Mouse (Mus musculus): ENCODE data around the gene Eras. TPM values are rescaled to one million over a fixed set of nuclear protein-coding genes. Genes with fewer than 3 reads are reported as not detected.

Gene Eras
- polyA plus RNA-seq (2016; fragmentation: Nextera tagmentation; extraction: Ambion mirVana), result not detected in 2 replicates

- Histone ChIP-seq H3K9ac (no peak within 1 kb of the TSS), H3K27ac (no peak within 1 kb of the TSS), H3K4me2 (replicated peaks) (no peak within 1 kb of the TSS), H3K9me3 (replicated peaks) (no peaks in the 10 kb centered on the region), H3K4me1 (no peaks in the 10 kb centered on the region), H3K27me3 (peaks cover 34% of the 10 kb centered on the region), H3K36me3 (peaks cover 15% of the 10 kb centered on the region; the same call in 1 of the 2 replicates), H3K4me3 (no peak within 1 kb of the TSS)
- WGBS, result 13% methylated on average over 19 of the region's 19 CpGs
- ATAC-seq (ENCODE audit: low FRiP score), result no peak
These were observed at the start of gene Eras for GRCm38 (mm10) chrX:7928270-7928790. Gene Eras, minus strand, starts transcription at chrX:7928607.

- ATAC-seq (ENCODE audit: low FRiP score), result no peak
- Histone ChIP-seq H3K27me3 (no peaks in the 10 kb centered on the region), H3K36me3 (no peaks in the 10 kb centered on the region), H3K4me1 (no peaks in the 10 kb centered on the region), H3K9ac (no peak within 1 kb of the TSS), H3K27ac (no peak within 1 kb of the TSS), H3K4me2 (replicated peaks) (no peak within 1 kb of the TSS), H3K4me3 (no peak within 1 kb of the TSS), H3K9me3 (replicated peaks) (no peaks in the 10 kb centered on the region)
- 88% methylated on average over 10 of the region's 11 CpGs for WGBS
These were observed 49.5 kb upstream of the Eras start, which contains the start of gene Gata1 for GRCm38 (mm10) chrX:7977892-7978291. Gene Gata1, minus strand, starts transcription at chrX:7978071.

GRCm38 (mm10) chrX:7971292-7971691, 42.9 kb upstream of the Eras start:
- no peaks in the 10 kb centered on the region for H3K36me3 ChIP-seq
- H3K4me2 ChIP-seq (replicated peaks), result no peak overlapping the region
- H3K4me1 ChIP-seq, result no peaks in the 10 kb centered on the region
- 62% methylated on average over 4 of the region's 4 CpGs for WGBS
- no peak overlapping the region for H3K27ac ChIP-seq
- no peak overlapping the region for H3K9ac ChIP-seq
- no peaks in the 10 kb centered on the region for H3K27me3 ChIP-seq
- no peaks in the 10 kb centered on the region for H3K9me3 ChIP-seq (replicated peaks)
- no peak overlapping the region for H3K4me3 ChIP-seq
- no peak for ATAC-seq (ENCODE audit: low FRiP score)

GRCm38 (mm10) chrX:7968899-7969298, 40.5 kb upstream of the Eras start:
- no peak overlapping the region for H3K9ac ChIP-seq
- no peaks in the 10 kb centered on the region for H3K4me1 ChIP-seq
- no peak overlapping the region for H3K4me3 ChIP-seq
- no peaks in the 10 kb centered on the region for H3K27me3 ChIP-seq
- H3K36me3 ChIP-seq, result no peaks in the 10 kb centered on the region
- ATAC-seq (ENCODE audit: low FRiP score), result no peak
- no peaks in the 10 kb centered on the region; the same call in 1 of the 2 replicates for H3K9me3 ChIP-seq (replicated peaks)
- H3K4me2 ChIP-seq (replicated peaks), result no peak overlapping the region
- no peak overlapping the region for H3K27ac ChIP-seq
- WGBS, result 92% methylated on average over 3 of the region's 3 CpGs

- Histone ChIP-seq H3K27ac (no peak overlapping the region), H3K4me3 (no peak overlapping the region), H3K9ac (no peak overlapping the region), H3K36me3 (no peaks in the 10 kb centered on the region), H3K27me3 (no peaks in the 10 kb centered on the region), H3K9me3 (replicated peaks) (no peaks in the 10 kb centered on the region; the same call in 1 of the 2 replicates), H3K4me1 (no peaks in the 10 kb centered on the region), H3K4me2 (replicated peaks) (no peak overlapping the region)
- 85% methylated on average over 8 of the region's 8 CpGs for WGBS
- no peak for ATAC-seq (ENCODE audit: low FRiP score)
These were observed 39.8 kb upstream of the Eras start for GRCm38 (mm10) chrX:7968226-7968625.

- no peaks in the 10 kb centered on the region; the same call in 1 of the 2 replicates for H3K9me3 ChIP-seq (replicated peaks)
- H3K4me2 ChIP-seq (replicated peaks), result no peak overlapping the region
- H3K4me1 ChIP-seq, result no peaks in the 10 kb centered on the region
- H3K9ac ChIP-seq, result no peak overlapping the region
- no peak for ATAC-seq (ENCODE audit: low FRiP score)
- H3K4me3 ChIP-seq, result no peak overlapping the region
- H3K27ac ChIP-seq, result no peak overlapping the region
- H3K36me3 ChIP-seq, result no peaks in the 10 kb centered on the region
- 75% methylated on average over 7 of the region's 9 CpGs for WGBS
- H3K27me3 ChIP-seq, result no peaks in the 10 kb centered on the region
These were observed 39.3 kb upstream of the Eras start for GRCm38 (mm10) chrX:7967596-7968201.

GRCm38 (mm10) chrX:7966161-7966560, 37.8 kb upstream of the Eras start:
- Histone ChIP-seq H3K9ac (no peak overlapping the region), H3K9me3 (replicated peaks) (no peaks in the 10 kb centered on the region; the same call in 1 of the 2 replicates), H3K27ac (no peak overlapping the region), H3K4me1 (no peaks in the 10 kb centered on the region), H3K36me3 (no peaks in the 10 kb centered on the region), H3K4me3 (no peak overlapping the region), H3K27me3 (no peaks in the 10 kb centered on the region), H3K4me2 (replicated peaks) (no peak overlapping the region)
- ATAC-seq (ENCODE audit: low FRiP score), result no peak
- WGBS, result 69% methylated on average over 4 of the region's 4 CpGs

- H3K36me3 ChIP-seq, result no peaks in the 10 kb centered on the region
- H3K4me1 ChIP-seq, result no peaks in the 10 kb centered on the region
- H3K9ac ChIP-seq, result no peak overlapping the region
- H3K9me3 ChIP-seq (replicated peaks), result peaks cover 2% of the 10 kb centered on the region; the same call in 1 of the 2 replicates
- 80% methylated on average over 7 of the region's 7 CpGs for whole genome bisulfite sequencing
- ATAC-seq (ENCODE audit: low FRiP score), result no peak
- H3K4me2 ChIP-seq (replicated peaks), result no peak overlapping the region
- no peaks in the 10 kb centered on the region for H3K27me3 ChIP-seq
- H3K27ac ChIP-seq, result no peak overlapping the region
- no peak overlapping the region for H3K4me3 ChIP-seq
These were observed 35.6 kb upstream of the Eras start for GRCm38 (mm10) chrX:7963829-7964626.

GRCm38 (mm10) chrX:7958868-7959267, 30.5 kb upstream of the Eras start:
- WGBS, result 86% methylated on average over 9 of the region's 9 CpGs
- H3K9ac ChIP-seq, result no peak overlapping the region
- H3K4me3 ChIP-seq, result no peak overlapping the region
- H3K9me3 ChIP-seq (replicated peaks), result 0 out of 2 replicates have a peak, but pooled peaks cover 2% of the 10 kb centered on the region
- no peak for ATAC-seq (ENCODE audit: low FRiP score)
- no peak overlapping the region for H3K27ac ChIP-seq
- no peak overlapping the region for H3K4me2 ChIP-seq (replicated peaks)
- H3K27me3 ChIP-seq, result no peaks in the 10 kb centered on the region
- H3K36me3 ChIP-seq, result no peaks in the 10 kb centered on the region
- H3K4me1 ChIP-seq, result no peaks in the 10 kb centered on the region

- no peaks in the 10 kb centered on the region for H3K9me3 ChIP-seq (replicated peaks)
- ATAC-seq (ENCODE audit: low FRiP score), result no peak
These were observed 21.7 kb upstream of the Eras start for GRCm38 (mm10) chrX:7950091-7950490.

GRCm38 (mm10) chrX:7947900-7948492, 19.6 kb upstream of the Eras start:
- Histone ChIP-seq H3K9me3 (replicated peaks) (no peaks in the 10 kb centered on the region), H3K27ac (0 out of 2 replicates have a peak overlapping the region, but pooled peaks have one; percentile 52), H3K4me2 (replicated peaks) (peak overlapping the region; percentile 55), H3K9ac (0 out of 2 replicates have a peak overlapping the region, but pooled peaks have one; percentile 23), H3K27me3 (no peaks in the 10 kb centered on the region), H3K4me3 (peak overlapping the region; percentile 39), H3K36me3 (0 out of 2 replicates have a peak, but pooled peaks cover 2% of the 10 kb centered on the region), H3K4me1 (0 out of 2 replicates have a peak, but pooled peaks cover 3% of the 10 kb centered on the region)
- WGBS, result 15% methylated on average over 38 of the region's 38 CpGs
- ATAC-seq (ENCODE audit: low FRiP score), result no peak

More at GRCm38 (mm10) chrX:7950091-7950490, 21.7 kb upstream of the Eras start:
- 94% methylated on average over 7 of the region's 7 CpGs for WGBS
- no peak overlapping the region for H3K9ac ChIP-seq
- H3K4me2 ChIP-seq (replicated peaks), result no peak overlapping the region
- H3K36me3 ChIP-seq, result no peaks in the 10 kb centered on the region
- 0 out of 2 replicates have a peak, but pooled peaks cover 3% of the 10 kb centered on the region for H3K4me1 ChIP-seq
- no peak overlapping the region for H3K4me3 ChIP-seq
- no peak overlapping the region for H3K27ac ChIP-seq
- H3K27me3 ChIP-seq, result no peaks in the 10 kb centered on the region
